18 mouse cellular contexts compared by ENCODE assay signal in genomic region chr11:95698541-95698940, GRCm38 (mm10).
"Had no signal": no experiment of that assay in that cellular context is flagged by ENCODE, and none has a peak within 500 bp of the region (broad histone marks: within the 10 kb centered on the region; RNA-seq: fewer than 3 reads in every experiment).

No protein-coding gene starts in this region.

- H3K4me3 ChIP-seq: midbrain, embryonic 10.5 days; myocyte; neural tube, embryonic 13.5 days; neural tube, embryonic 15.5 days had no signal

- H3K9ac ChIP-seq: lung, embryonic 14.5 days; neural tube, embryonic 13.5 days; neural tube, embryonic 15.5 days had no signal

- H3K9me3 ChIP-seq: midbrain, embryonic 10.5 days; neural tube, embryonic 13.5 days; neural tube, embryonic 15.5 days had no signal

- H3K27ac ChIP-seq: midbrain, embryonic 10.5 days; neural tube, embryonic 13.5 days; neural tube, embryonic 15.5 days had no signal

- H3K27me3 ChIP-seq: neural tube, embryonic 13.5 days; neural tube, embryonic 15.5 days had no signal

- DNase-seq: lung, adult 18-20 months; lung, embryonic 14.5 days; lung, postnatal 10 days; lung, postnatal 4 days; midbrain, embryonic 14.5 days; retina, postnatal 1 day; right cerebral cortex, adult 18-20 months; right cerebral cortex, postnatal 25 days; right cerebral cortex, postnatal 4 days; spleen, adult 18-20 months; thymus, adult 2 months; thymus, postnatal 14 days; thymus, postnatal 36 days had no signal

- H3K4me1 ChIP-seq: midbrain, embryonic 10.5 days; neural tube, embryonic 13.5 days; neural tube, embryonic 15.5 days had no signal

- H3K4me2 ChIP-seq: lung, embryonic 14.5 days; neural tube, embryonic 13.5 days; neural tube, embryonic 15.5 days had no signal

- ATAC-seq: midbrain, embryonic 16.5 days had no signal

- H3K36me3 ChIP-seq: midbrain, embryonic 10.5 days; neural tube, embryonic 13.5 days; neural tube, embryonic 15.5 days had no signal
